Mouse (Mus musculus): ENCODE measurements at regions not wholly inside any gene's neighbourhood (a gene's known extent, or its start where the extent isn't known, plus 50 kb on each side); places are given as distances from the start of the nearest gene placed in this dataset.
A peak's percentile ranks its signal among the peaks of the same experiment; 100 is the strongest.

DNA sequence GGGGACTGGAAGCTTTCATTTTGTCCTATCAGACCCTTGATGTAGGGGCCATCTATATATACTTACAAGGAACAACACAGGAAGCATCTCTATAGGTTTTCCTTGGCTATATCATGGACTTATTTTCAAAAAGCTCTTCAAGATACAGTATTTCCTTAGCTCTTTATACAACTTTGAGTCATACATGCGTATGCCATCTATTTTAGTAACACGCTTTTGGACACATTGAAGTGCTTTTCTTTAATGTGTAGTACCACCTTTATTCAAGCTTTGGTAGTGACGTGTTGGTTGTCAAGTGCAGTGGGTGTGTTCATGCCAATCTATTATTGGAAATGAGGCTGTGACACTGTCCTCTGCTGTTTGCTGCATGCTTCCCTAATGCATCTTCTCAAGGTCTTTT is 202.1 kb upstream of the Cdh6 start:
- DNase-seq (ENCODE audit: low spot score, missing footprints) (peak; percentile 61), ATAC-seq (ENCODE audit: low FRiP score) (no peak)
- Histone ChIP-seq H3K4me3 (ENCODE audit: low read depth, low read length) (no peak overlapping the region), H3K27me3 (ENCODE audit: control insufficient read depth, insufficient read depth, low read length) (no peaks in the 10 kb centered on the region), H3K4me1 (ENCODE audit: control insufficient read depth, insufficient read depth, low read length) (no peaks in the 10 kb centered on the region), H3K27ac (ENCODE audit: low read depth, low read length) (no peak overlapping the region), H3K4me2 (no peak overlapping the region), H3K36me3 (ENCODE audit: control insufficient read depth, insufficient read depth, low read length) (no peaks in the 10 kb centered on the region), H3K9me3 (ENCODE audit: control insufficient read depth, low read length) (no peaks in the 10 kb centered on the region), H3K9ac (ENCODE audit: low read length) (no peak overlapping the region)
- 91% methylated on average over 3 of the region's 3 CpGs for WGBS

GRCm38 (mm10) chr15:13368799-13369198 is 195.3 kb upstream of the Cdh6 start:
- H3K36me3 ChIP-seq (ENCODE audit: control insufficient read depth, insufficient read depth, low read length): no peaks in the 10 kb centered on the region
- H3K4me2 ChIP-seq: no peak overlapping the region
- H3K9me3 ChIP-seq (ENCODE audit: control insufficient read depth, low read length): no peaks in the 10 kb centered on the region
- H3K4me1 ChIP-seq (ENCODE audit: control insufficient read depth, insufficient read depth, low read length): no peaks in the 10 kb centered on the region
- no peak for ATAC-seq (ENCODE audit: low FRiP score)
- no peak overlapping the region for H3K9ac ChIP-seq (ENCODE audit: low read length)
- DNase-seq (ENCODE audit: low spot score, missing footprints): no peak
- no peak overlapping the region for H3K27ac ChIP-seq (ENCODE audit: low read depth, low read length)
- 83% methylated on average over 5 of the region's 5 CpGs for WGBS
- H3K27me3 ChIP-seq (ENCODE audit: control insufficient read depth, insufficient read depth, low read length): no peaks in the 10 kb centered on the region
- H3K4me3 ChIP-seq (ENCODE audit: low read depth, low read length): no peak overlapping the region

GRCm38 (mm10) chr15:13367291-13367954 is 193.9 kb upstream of the Cdh6 start:
- Histone ChIP-seq H3K4me3 (ENCODE audit: low read depth, low read length) (no peak overlapping the region), H3K27me3 (ENCODE audit: control insufficient read depth, insufficient read depth, low read length) (no peaks in the 10 kb centered on the region), H3K27ac (ENCODE audit: low read depth, low read length) (no peak overlapping the region), H3K36me3 (ENCODE audit: control insufficient read depth, insufficient read depth, low read length) (no peaks in the 10 kb centered on the region), H3K9me3 (ENCODE audit: control insufficient read depth, low read length) (no peaks in the 10 kb centered on the region), H3K4me1 (ENCODE audit: control insufficient read depth, insufficient read depth, low read length) (no peaks in the 10 kb centered on the region), H3K4me2 (no peak overlapping the region), H3K9ac (ENCODE audit: low read length) (no peak overlapping the region)
- ATAC-seq (ENCODE audit: low FRiP score) (no peak), DNase-seq (ENCODE audit: low spot score, missing footprints) (peak; percentile 70)
- WGBS: 80% methylated on average over 16 of the region's 16 CpGs

GRCm38 (mm10) chr15:13366606-13367005 is 193.1 kb upstream of the Cdh6 start:
- Histone ChIP-seq H3K4me1 (ENCODE audit: control insufficient read depth, insufficient read depth, low read length) (no peaks in the 10 kb centered on the region), H3K4me3 (ENCODE audit: low read depth, low read length) (no peak overlapping the region), H3K9me3 (ENCODE audit: control insufficient read depth, low read length) (no peaks in the 10 kb centered on the region), H3K4me2 (no peak overlapping the region), H3K36me3 (ENCODE audit: control insufficient read depth, insufficient read depth, low read length) (no peaks in the 10 kb centered on the region), H3K27ac (ENCODE audit: low read depth, low read length) (no peak overlapping the region), H3K9ac (ENCODE audit: low read length) (no peak overlapping the region), H3K27me3 (ENCODE audit: control insufficient read depth, insufficient read depth, low read length) (no peaks in the 10 kb centered on the region)
- ATAC-seq (ENCODE audit: low FRiP score) (no peak), DNase-seq (ENCODE audit: low spot score, missing footprints) (peak; percentile 62)
- 84% methylated on average over 4 of the region's 4 CpGs for WGBS

DNA sequence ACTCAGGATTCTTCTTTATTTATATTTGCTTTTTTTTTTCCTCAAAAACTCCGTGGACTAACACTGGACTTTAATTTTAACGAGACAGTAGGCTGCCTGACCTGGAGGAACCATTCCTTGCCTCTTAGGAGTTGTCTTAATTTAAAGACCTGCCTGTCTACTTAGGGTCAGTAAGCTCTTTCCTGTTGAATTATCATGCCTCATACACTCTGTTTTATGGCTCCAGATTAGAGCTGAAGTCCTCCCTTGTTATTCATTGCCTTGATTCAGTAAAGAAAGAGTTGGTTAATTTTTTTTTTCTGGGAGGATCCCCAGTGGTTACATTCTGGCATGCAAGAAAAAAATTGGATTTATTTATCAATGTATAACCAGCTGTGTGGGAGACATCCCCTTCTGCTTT is 187.3 kb upstream of the Cdh6 start:
- Histone ChIP-seq H3K27me3 (ENCODE audit: control insufficient read depth, insufficient read depth, low read length) (no peaks in the 10 kb centered on the region), H3K4me2 (no peak overlapping the region), H3K4me3 (ENCODE audit: low read depth, low read length) (no peak overlapping the region), H3K4me1 (ENCODE audit: control insufficient read depth, insufficient read depth, low read length) (no peaks in the 10 kb centered on the region), H3K27ac (ENCODE audit: low read depth, low read length) (no peak overlapping the region), H3K9me3 (ENCODE audit: control insufficient read depth, low read length) (no peaks in the 10 kb centered on the region), H3K36me3 (ENCODE audit: control insufficient read depth, insufficient read depth, low read length) (no peaks in the 10 kb centered on the region), H3K9ac (ENCODE audit: low read length) (no peak overlapping the region)
- WGBS: 74% methylated on average over 2 of the region's 2 CpGs
- ATAC-seq (ENCODE audit: low FRiP score) (no peak), DNase-seq (ENCODE audit: low spot score, missing footprints) (peak; percentile 39)

GRCm38 (mm10) chr15:13359026-13359425 is 185.6 kb upstream of the Cdh6 start:
- WGBS: 80% methylated on average over 1 of the region's 1 CpGs
- H3K36me3 ChIP-seq (ENCODE audit: control insufficient read depth, insufficient read depth, low read length): no peaks in the 10 kb centered on the region

GRCm38 (mm10) chr15:13350321-13350720 is 176.8 kb upstream of the Cdh6 start:
- H3K36me3 ChIP-seq (ENCODE audit: control insufficient read depth, insufficient read depth, low read length): no peaks in the 10 kb centered on the region
- no peaks in the 10 kb centered on the region for H3K9me3 ChIP-seq (ENCODE audit: control insufficient read depth, low read length)
- H3K4me1 ChIP-seq (ENCODE audit: control insufficient read depth, insufficient read depth, low read length): no peaks in the 10 kb centered on the region
- DNase-seq (ENCODE audit: low spot score, missing footprints): no peak
- H3K9ac ChIP-seq (ENCODE audit: low read length): no peak overlapping the region
- ATAC-seq (ENCODE audit: low FRiP score): no peak
- H3K27ac ChIP-seq (ENCODE audit: low read depth, low read length): no peak overlapping the region
- no peaks in the 10 kb centered on the region for H3K27me3 ChIP-seq (ENCODE audit: control insufficient read depth, insufficient read depth, low read length)
- 90% methylated on average over 3 of the region's 3 CpGs for WGBS
- no peak overlapping the region for H3K4me2 ChIP-seq
- H3K4me3 ChIP-seq (ENCODE audit: low read depth, low read length): no peak overlapping the region

More at GRCm38 (mm10) chr15:13359026-13359425, 185.6 kb upstream of the Cdh6 start:
- Histone ChIP-seq H3K27me3 (ENCODE audit: control insufficient read depth, insufficient read depth, low read length) (no peaks in the 10 kb centered on the region), H3K9me3 (ENCODE audit: control insufficient read depth, low read length) (no peaks in the 10 kb centered on the region), H3K4me1 (ENCODE audit: control insufficient read depth, insufficient read depth, low read length) (no peaks in the 10 kb centered on the region), H3K4me2 (no peak overlapping the region), H3K9ac (ENCODE audit: low read length) (no peak overlapping the region), H3K4me3 (ENCODE audit: low read depth, low read length) (no peak overlapping the region), H3K27ac (ENCODE audit: low read depth, low read length) (no peak overlapping the region)
- ATAC-seq (ENCODE audit: low FRiP score) (no peak), DNase-seq (ENCODE audit: low spot score, missing footprints) (peak; percentile 68)

GRCm38 (mm10) chr15:13336392-13336791 is 162.9 kb upstream of the Cdh6 start:
- H3K27me3 ChIP-seq (ENCODE audit: control insufficient read depth, insufficient read depth, low read length): no peaks in the 10 kb centered on the region
- H3K4me1 ChIP-seq (ENCODE audit: control insufficient read depth, insufficient read depth, low read length): no peaks in the 10 kb centered on the region
- H3K4me2 ChIP-seq: no peak overlapping the region
- no peak for DNase-seq (ENCODE audit: low spot score, missing footprints)
- no peak for ATAC-seq (ENCODE audit: low FRiP score)
- no peak overlapping the region for H3K4me3 ChIP-seq (ENCODE audit: low read depth, low read length)
- no peak overlapping the region for H3K27ac ChIP-seq (ENCODE audit: low read depth, low read length)
- H3K9me3 ChIP-seq (ENCODE audit: control insufficient read depth, low read length): no peaks in the 10 kb centered on the region
- no peak overlapping the region for H3K9ac ChIP-seq (ENCODE audit: low read length)
- WGBS: 93% methylated on average over 1 of the region's 1 CpGs
- H3K36me3 ChIP-seq (ENCODE audit: control insufficient read depth, insufficient read depth, low read length): no peaks in the 10 kb centered on the region

DNA sequence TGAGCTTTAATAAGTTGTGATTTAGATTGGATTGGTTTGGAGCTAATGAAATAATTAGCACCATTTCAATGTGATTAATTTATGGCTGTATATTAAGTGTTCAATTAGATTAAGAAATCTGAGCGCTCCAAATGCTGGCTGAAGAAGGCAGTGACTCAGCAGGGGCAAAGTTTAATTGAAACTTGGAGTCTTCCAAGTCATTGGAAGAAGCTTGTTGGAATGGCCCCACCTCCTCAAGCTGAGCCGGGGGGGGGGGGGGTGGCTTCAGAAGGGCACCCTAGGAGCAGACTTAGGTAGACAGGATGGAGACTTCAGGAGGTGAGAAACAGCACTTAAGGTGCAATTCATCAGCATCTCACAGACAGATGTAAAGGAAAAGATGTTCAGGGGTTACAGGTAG is 151.0 kb upstream of the Cdh6 start:
- Histone ChIP-seq H3K4me2 (no peak overlapping the region), H3K9me3 (ENCODE audit: control insufficient read depth, low read length) (no peaks in the 10 kb centered on the region), H3K4me1 (ENCODE audit: control insufficient read depth, insufficient read depth, low read length) (peaks cover 9% of the 10 kb centered on the region; the same call in 1 of the 2 replicates), H3K9ac (ENCODE audit: low read length) (no peak overlapping the region), H3K27ac (ENCODE audit: low read depth, low read length) (no peak overlapping the region), H3K4me3 (ENCODE audit: low read depth, low read length) (no peak overlapping the region), H3K36me3 (ENCODE audit: control insufficient read depth, insufficient read depth, low read length) (no peaks in the 10 kb centered on the region), H3K27me3 (ENCODE audit: control insufficient read depth, insufficient read depth, low read length) (no peaks in the 10 kb centered on the region)
- DNase-seq (ENCODE audit: low spot score, missing footprints) (no peak), ATAC-seq (ENCODE audit: low FRiP score) (no peak)
- WGBS: 63% methylated on average over 2 of the region's 2 CpGs

Data from midbrain, embryonic 11.5 days (tissue).